Mouse (Mus musculus): ENCODE measurements at regions not wholly inside any gene's neighbourhood (a gene's known extent, or its start where the extent isn't known, plus 50 kb on each side); places are given as distances from the start of the nearest gene placed in this dataset.

DNA sequence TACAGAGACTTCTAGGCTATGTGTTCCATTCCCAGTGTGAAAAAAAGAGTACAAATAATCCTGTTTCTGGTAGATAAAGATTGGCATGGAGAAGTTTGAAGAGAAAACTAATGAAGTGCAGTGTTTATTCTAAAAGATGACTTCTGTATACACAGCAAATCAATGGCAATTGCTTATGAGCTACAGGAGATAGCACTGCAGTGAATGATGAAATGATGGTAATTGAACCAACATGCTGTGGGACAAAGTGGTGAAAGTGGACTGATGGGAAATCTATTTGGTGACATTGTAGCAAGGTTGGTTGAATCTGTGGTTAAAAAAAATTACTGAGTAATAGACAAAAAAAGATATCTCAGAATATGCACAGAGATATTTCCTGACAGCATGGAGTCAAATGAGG, 1000.4 kb downstream of the Stpg2 start:
- DNase-seq (ENCODE audit: low spot score in 2 of 2): no peak

DNA sequence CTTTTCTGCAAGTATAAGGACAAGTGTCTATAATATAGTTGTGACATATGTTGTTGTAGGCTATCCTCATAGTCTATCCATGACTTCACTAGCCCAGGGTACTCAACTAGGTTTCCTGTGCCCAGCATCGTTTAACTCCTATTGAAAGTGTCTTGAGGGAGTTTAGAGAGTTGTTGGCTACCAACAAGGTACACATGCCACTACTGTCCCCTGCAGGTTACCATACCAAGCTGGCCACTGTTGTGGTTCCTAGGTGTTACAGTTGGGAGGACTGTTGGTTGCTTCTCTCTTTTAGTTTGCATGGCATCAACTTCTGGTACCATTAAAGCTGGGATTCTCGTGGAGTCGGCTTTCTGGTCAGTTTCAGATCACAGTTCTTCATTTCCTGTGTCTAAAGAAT, 990.7 kb downstream of the Pdha2 start:
- no peak for DNase-seq (ENCODE audit: low spot score in 2 of 2)

DNA sequence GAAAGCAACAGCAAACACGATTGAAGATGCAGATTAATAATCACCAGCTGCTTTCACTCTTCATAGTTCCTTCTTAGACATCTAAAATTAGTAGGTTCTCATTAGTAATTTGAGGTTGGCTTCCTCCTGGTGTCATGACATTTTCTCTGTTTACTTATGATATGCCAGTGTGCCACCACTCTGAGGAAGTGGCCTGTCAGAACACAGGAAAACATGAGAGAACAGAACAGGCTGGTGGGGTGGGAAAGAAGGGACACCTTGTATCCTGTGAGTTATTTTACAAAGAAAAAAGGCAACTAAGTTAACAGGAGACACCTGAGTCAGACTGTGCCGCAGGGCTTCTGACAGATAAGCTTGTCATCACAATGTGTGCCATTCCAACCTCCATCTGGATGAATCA, 981.4 kb downstream of the Pdha2 start:
- DNase-seq (ENCODE audit: low spot score in 2 of 2): no peak

DNA sequence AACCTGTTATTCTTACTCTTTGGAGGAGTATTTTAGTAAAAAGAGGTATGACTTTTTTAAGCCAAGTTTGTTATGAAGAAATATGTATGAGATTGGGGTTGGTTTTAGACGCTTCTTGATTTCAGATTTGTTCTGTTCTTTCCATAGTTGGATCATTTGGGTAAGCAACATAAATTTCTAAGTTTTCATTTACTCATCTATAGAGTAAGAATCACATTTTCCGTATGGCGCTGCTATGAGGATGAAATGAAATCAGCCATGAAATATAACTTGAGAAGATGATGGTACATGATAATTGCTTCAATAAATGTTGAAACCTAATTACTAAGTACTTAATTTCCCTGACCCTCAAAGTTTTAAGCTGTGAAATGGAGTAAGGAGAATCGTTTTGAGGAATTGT, 979.0 kb downstream of the Pdha2 start:
- DNase-seq (ENCODE audit: low spot score in 2 of 2): no peak

DNA sequence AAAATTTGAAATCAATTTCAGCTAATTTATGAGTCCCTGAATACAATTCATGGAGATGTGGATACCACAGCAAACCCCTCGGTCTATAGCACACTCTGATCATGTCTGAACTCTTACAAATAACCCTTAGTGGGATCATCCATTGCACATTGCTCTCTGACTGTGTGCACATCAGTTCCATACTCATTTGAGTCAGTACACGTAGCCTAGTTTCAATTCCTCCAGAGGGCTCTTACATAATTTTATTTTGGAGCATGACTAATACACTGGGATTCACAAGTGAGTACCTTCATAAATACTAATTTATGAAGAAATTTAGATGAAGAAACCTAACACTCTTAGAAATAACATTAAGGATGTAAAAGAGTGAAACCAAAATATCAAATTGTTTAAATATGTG, 978.3 kb downstream of the Pdha2 start:
- no peak for DNase-seq (ENCODE audit: low spot score in 2 of 2)

DNA sequence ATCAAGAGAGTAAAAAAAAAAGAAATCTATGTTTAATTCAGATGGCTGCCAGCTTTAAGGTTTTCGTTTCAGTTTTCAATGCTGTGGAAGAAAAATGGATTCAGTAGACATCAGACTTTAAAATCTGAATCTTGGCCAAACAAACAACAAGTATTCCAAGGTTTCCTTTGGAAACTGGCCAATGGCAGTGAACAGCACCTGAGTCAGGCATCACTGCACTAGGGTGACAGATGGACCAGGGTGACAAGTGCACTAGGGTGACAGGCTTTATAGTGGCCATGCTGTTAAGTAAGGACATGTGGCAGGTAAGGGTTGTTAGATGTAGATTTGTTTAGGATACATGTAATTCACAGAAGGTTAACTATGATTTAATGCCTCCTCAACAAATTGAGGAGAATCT, 972.9 kb downstream of the Pdha2 start:
- no peak for DNase-seq (ENCODE audit: low spot score in 2 of 2)
